Mouse (Mus musculus) heart, embryonic 16.5 days (tissue): ENCODE measurements around the gene Wwox. TPM values are rescaled to one million over a fixed set of nuclear protein-coding genes. Genes with fewer than 3 reads are reported as not detected.
A peak's percentile ranks its signal among the peaks of the same experiment; 100 is the strongest.

ENCODE experiments used
- ATAC-seq: fragments of 200-750 bp; cut with Nextera tagmentation; replicated peaks from 2 replicates; pipeline ENCODE4 v1.8.0; 2017; ENCODE audit warnings: moderate number of reproducible peaks; ENCODE audit not compliant: insufficient read depth, low FRiP score; ENCODE audit errors: extremely low read depth
- H3K27ac ChIP-seq: fragments of 300-500 bp; sonication (generic); 2 replicates; pipeline ENCODE4 v1.5.1; 2014; ENCODE audit warnings: mild to moderate bottlenecking, low read length, control low read depth, moderate library complexity
- H3K27me3 ChIP-seq: fragments of 300-500 bp; sonication (generic); 2 replicates; pipeline ENCODE4 v1.6.1; 2014; ENCODE audit warnings: low read length, mixed read lengths; ENCODE audit not compliant: control insufficient read depth, insufficient read depth
- H3K36me3 ChIP-seq: fragments of 300-500 bp; sonication (generic); 2 replicates; pipeline ENCODE4 v1.6.1; 2014; ENCODE audit not compliant: control insufficient read depth, insufficient read depth
- H3K4me1 ChIP-seq: fragments of 300-500 bp; sonication (generic); 2 replicates; pipeline ENCODE4 v1.6.1; 2014; ENCODE audit warnings: low read length, mixed read lengths; ENCODE audit not compliant: control insufficient read depth, insufficient read depth
- H3K4me2 ChIP-seq: fragments of 300-500 bp; sonication (generic); 2 replicates; pipeline ENCODE4 v1.6.1; 2014; ENCODE audit warnings: low read depth, mild to moderate bottlenecking, control low read depth, low read length
- H3K4me3 ChIP-seq: fragments of 300-500 bp; sonication (generic); 2 replicates; pipeline ENCODE4 v1.5.1; 2014; ENCODE audit warnings: mild to moderate bottlenecking, control low read depth, low read length
- H3K9ac ChIP-seq: fragments of 300-500 bp; sonication (generic); 2 replicates; pipeline ENCODE4 v1.6.1; 2014; ENCODE audit warnings: low read length, control low read depth
- H3K9me3 ChIP-seq: fragments of 300-500 bp; sonication (generic); replicated peaks from 2 replicates; pipeline ENCODE4 v1.6.1; 2016; ENCODE audit warnings: low read length; ENCODE audit not compliant: control insufficient read depth
- WGBS: fragments of 180-500 bp; shearing (Covaris S2); extraction: QIAGEN DNeasy Blood & Tissue Kit; methylation state at CpG from one replicate; pipeline ENCODE4 v1.1.7; 2014; 5-methylcytosine and 5-hydroxymethylcytosine counted together
- polyA plus RNA-seq: library from polyadenylated mRNA; unstranded; fragments of >200 nt; fragmentation: Nextera tagmentation; extraction: Ambion mirVana; gene quantifications from 2 replicates; pipeline ENCODE4 v1.2.1, GENCODE M21; 2015

Gene Wwox
- polyA plus RNA-seq, 1 experiment from 2014 or later = 12.8 TPM

DNA sequence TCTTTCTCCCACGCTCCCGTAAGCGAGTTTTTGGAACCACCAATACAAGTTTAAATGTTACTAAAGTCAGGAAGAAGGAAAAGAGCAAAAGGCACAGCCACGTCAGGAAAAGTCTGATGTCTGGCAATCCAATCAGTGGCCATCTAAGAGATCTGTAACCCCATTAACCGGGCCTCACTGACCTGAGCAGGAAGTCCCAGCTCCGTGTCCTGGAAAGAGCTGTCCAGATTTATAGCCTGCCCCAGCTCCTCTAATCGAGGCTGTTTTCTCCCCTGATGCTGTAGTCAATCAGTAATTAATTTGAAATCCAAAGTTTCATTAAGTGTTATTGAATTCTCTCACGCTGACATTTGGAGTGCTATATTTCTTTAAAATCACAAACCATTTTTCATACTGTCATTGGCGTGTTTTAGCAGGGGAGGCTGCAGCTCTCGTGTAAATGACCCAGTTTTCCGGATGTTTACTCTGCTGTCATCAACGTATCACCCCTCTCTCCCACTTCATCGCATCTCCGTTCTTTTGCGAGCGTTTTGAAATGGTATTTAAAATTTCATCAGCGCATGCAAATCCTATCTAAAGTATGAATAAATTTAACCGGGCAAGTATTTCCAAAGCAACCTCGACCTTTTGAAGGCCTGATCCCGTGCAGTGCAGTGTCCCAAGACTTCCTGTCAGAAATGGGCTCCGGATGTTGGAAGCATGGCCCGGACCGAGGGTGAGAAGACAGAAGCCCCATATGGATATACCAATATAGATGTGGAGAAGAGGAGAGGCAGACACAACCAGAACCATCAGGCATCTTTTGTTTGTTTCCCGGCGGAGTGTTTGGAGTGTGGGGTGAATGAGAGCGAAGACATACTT is 72.8 kb downstream of the Wwox start:
- no peaks in the 10 kb centered on the region for H3K36me3 ChIP-seq
- H3K27me3 ChIP-seq = no peaks in the 10 kb centered on the region
- no peak overlapping the region for H3K4me3 ChIP-seq
- no peaks in the 10 kb centered on the region for H3K4me1 ChIP-seq
- no peak overlapping the region for H3K9ac ChIP-seq
- no peak overlapping the region for H3K4me2 ChIP-seq
- no peaks in the 10 kb centered on the region for H3K9me3 ChIP-seq
- ATAC-seq = no peak
- H3K27ac ChIP-seq = no peak overlapping the region
- 80% methylated on average over 26 of the region's 26 CpGs for WGBS

DNA sequence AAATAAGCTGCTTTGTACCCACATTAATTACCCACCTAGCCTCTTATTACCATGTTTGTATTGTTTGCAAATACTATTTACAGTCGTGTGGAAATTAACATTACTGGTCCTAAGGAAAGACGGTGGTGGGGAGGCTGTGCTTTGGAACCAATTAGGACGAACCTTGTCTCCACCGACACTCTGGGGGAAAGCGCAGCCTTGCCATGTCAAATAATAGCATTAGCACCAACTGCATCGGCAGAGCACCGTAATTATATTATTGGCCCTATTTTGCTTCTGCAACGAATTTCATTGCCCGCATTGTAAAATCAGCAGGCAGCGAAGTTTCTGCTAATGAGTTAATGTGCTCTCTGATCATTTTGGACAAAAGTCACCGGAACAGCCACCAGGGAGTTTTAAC is 75.2 kb downstream of the Wwox start:
- Histone ChIP-seq H3K27ac (no peak overlapping the region), H3K4me3 (no peak overlapping the region), H3K36me3 (no peaks in the 10 kb centered on the region), H3K27me3 (no peaks in the 10 kb centered on the region), H3K9me3 (no peaks in the 10 kb centered on the region), H3K4me2 (no peak overlapping the region), H3K9ac (no peak overlapping the region), H3K4me1 (no peaks in the 10 kb centered on the region)
- WGBS = 83% methylated on average over 11 of the region's 11 CpGs
- no peak for ATAC-seq

GRCm38 (mm10) chr8:114523061-114523460 is 83.6 kb downstream of the Wwox start:
- H3K36me3 ChIP-seq = no peaks in the 10 kb centered on the region
- H3K4me3 ChIP-seq = no peak overlapping the region
- no peak for ATAC-seq
- H3K27ac ChIP-seq = no peak overlapping the region
- H3K9ac ChIP-seq = no peak overlapping the region
- H3K27me3 ChIP-seq = no peaks in the 10 kb centered on the region
- H3K4me2 ChIP-seq = no peak overlapping the region
- whole genome bisulfite sequencing = 85% methylated on average over 2 of the region's 2 CpGs
- no peaks in the 10 kb centered on the region for H3K9me3 ChIP-seq
- no peaks in the 10 kb centered on the region for H3K4me1 ChIP-seq

- H3K36me3 ChIP-seq = no peaks in the 10 kb centered on the region
- H3K9me3 ChIP-seq = no peaks in the 10 kb centered on the region
- 79% methylated on average over 15 of the region's 15 CpGs for WGBS
- no peak overlapping the region for H3K27ac ChIP-seq
- no peaks in the 10 kb centered on the region for H3K27me3 ChIP-seq
- H3K4me3 ChIP-seq = no peak overlapping the region
- ATAC-seq = no peak
- H3K9ac ChIP-seq = no peak overlapping the region
- no peak overlapping the region for H3K4me2 ChIP-seq
- H3K4me1 ChIP-seq = no peaks in the 10 kb centered on the region
These were observed 87.3 kb downstream of the Wwox start for GRCm38 (mm10) chr8:114526626-114527267.

GRCm38 (mm10) chr8:114527648-114528221 is 88.3 kb downstream of the Wwox start:
- H3K27ac ChIP-seq = no peak overlapping the region
- no peaks in the 10 kb centered on the region for H3K27me3 ChIP-seq
- no peaks in the 10 kb centered on the region for H3K4me1 ChIP-seq
- no peak for ATAC-seq
- no peak overlapping the region for H3K4me2 ChIP-seq
- H3K4me3 ChIP-seq = no peak overlapping the region
- H3K9me3 ChIP-seq = no peaks in the 10 kb centered on the region
- no peak overlapping the region for H3K9ac ChIP-seq
- 76% methylated on average over 12 of the region's 12 CpGs for WGBS
- H3K36me3 ChIP-seq = no peaks in the 10 kb centered on the region

DNA sequence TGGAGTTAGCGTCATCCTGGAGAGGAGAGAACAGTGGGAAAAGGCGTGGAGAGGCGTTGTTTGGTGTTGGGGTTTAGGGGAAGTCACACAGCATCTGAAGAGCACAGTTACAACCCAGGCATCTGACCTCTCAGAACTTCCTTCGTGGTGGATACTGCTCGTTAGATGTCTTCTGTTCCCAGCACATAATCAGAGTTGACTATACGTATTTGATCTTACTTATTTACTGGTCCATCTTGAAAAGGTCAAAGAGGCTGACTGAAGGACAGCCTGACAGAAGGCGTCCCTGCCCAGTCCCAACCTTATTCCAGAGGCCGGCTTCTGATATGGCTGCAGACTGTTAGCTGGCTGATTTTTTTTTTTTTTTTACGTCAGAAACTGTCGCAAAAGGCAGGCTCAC is 90.1 kb downstream of the Wwox start:
- H3K4me2 ChIP-seq = no peak overlapping the region
- H3K36me3 ChIP-seq = no peaks in the 10 kb centered on the region
- no peak overlapping the region for H3K9ac ChIP-seq
- no peak overlapping the region for H3K4me3 ChIP-seq
- no peaks in the 10 kb centered on the region for H3K4me1 ChIP-seq
- no peak for ATAC-seq
- no peak overlapping the region for H3K27ac ChIP-seq
- H3K9me3 ChIP-seq = no peaks in the 10 kb centered on the region
- 71% methylated on average over 10 of the region's 10 CpGs for whole genome bisulfite sequencing
- no peaks in the 10 kb centered on the region for H3K27me3 ChIP-seq

DNA sequence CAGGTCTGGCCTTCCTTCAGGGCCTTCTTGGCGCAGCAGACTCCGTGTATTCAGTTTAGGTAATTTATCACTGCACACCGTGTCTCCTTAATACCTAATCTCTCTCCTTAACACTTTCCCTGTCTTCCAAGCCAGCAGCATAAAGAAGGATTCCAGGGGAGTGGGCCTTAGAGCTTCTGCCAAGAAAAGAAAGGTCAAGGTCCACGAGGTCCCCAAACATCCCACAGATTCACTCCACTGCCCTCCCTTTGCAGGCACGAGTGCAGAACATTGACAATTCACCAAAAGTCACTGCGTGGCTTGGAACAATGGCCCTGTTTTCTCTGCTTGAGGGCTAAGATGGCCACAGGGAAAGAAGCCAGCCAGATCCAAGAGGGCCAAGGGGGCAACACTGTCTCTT is 96.7 kb downstream of the Wwox start:
- no peak overlapping the region for H3K9ac ChIP-seq
- no peak overlapping the region for H3K4me3 ChIP-seq
- H3K27ac ChIP-seq = no peak overlapping the region
- ATAC-seq = no peak
- H3K9me3 ChIP-seq = no peaks in the 10 kb centered on the region
- H3K4me1 ChIP-seq = no peaks in the 10 kb centered on the region
- H3K4me2 ChIP-seq = no peak overlapping the region
- peaks cover 11% of the 10 kb centered on the region; the same call in 1 of the 2 replicates for H3K27me3 ChIP-seq
- no peaks in the 10 kb centered on the region for H3K36me3 ChIP-seq
- 72% methylated on average over 6 of the region's 6 CpGs for WGBS

DNA sequence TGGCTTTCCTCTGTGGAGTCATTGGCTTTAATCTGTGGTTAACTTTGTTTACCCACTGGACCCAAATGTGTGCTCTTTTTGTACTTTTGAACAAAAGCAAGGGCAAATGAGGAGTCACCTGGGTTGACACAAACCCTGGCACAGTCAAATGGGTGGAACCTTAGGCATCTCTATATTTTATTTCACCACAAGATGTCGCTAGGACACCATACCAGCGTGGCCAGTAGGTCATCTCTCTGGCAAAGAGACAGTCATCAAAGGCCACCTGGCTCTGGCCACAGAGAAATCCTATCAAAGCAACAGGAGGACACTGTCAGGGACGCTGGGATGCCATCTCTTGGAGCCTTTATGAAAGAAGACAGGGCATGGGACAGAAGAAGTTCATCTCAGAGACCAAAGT is 101.7 kb downstream of the Wwox start:
- Histone ChIP-seq H3K4me1 (no peaks in the 10 kb centered on the region), H3K9ac (no peak overlapping the region), H3K27ac (no peak overlapping the region), H3K9me3 (no peaks in the 10 kb centered on the region), H3K4me2 (no peak overlapping the region), H3K36me3 (no peaks in the 10 kb centered on the region), H3K4me3 (no peak overlapping the region), H3K27me3 (peaks cover 11% of the 10 kb centered on the region; the same call in 1 of the 2 replicates)
- peak; percentile 18; the same call in 1 of the 2 replicates for ATAC-seq
- WGBS = 12% methylated on average over 3 of the region's 3 CpGs

DNA sequence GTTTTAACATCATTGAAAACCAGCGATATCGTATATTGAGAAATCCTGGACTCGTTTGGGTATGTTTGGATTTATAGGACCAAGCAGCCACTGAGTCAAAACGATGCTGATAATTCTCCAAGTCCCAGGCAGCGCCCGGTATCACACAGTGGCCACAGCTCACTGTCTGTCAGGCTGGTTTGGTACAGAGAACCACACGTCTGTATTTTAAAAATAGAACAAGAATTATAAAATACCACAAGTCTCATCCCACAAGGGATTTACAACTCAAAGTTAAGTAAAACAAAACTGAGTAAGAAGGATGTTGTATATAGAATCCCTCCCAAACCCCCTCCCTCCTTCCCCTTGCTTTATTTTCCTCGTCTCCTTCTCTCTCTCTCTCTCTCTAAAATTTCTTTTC is 108.9 kb downstream of the Wwox start:
- no peaks in the 10 kb centered on the region for H3K9me3 ChIP-seq
- H3K4me1 ChIP-seq = no peaks in the 10 kb centered on the region
- no peak overlapping the region for H3K9ac ChIP-seq
- H3K4me3 ChIP-seq = no peak overlapping the region
- WGBS = 63% methylated on average over 8 of the region's 8 CpGs
- no peak overlapping the region for H3K27ac ChIP-seq
- H3K4me2 ChIP-seq = no peak overlapping the region
- no peaks in the 10 kb centered on the region for H3K27me3 ChIP-seq
- H3K36me3 ChIP-seq = no peaks in the 10 kb centered on the region
- no peak for ATAC-seq
